Mouse (Mus musculus) liver, postnatal 0 days (tissue): Measurements from ENCODE around the gene Snai1.

Experiments used
- CTCF ChIP-seq: sonication (generic); IDR thresholded peaks from 2 replicates; pipeline ENCODE4 v1.5.1; 2016; ENCODE audit warnings: antibody characterized with exemption, low read depth
- EP300 ChIP-seq: IDR thresholded peaks from 2 replicates; pipeline ENCODE4 v1.6.1; 2016; ENCODE audit warnings: antibody characterized with exemption, low read depth, mild to moderate bottlenecking

- TF ChIP-seq CTCF (no peak), EP300 (no peak)
Observed at GRCm38 (mm10) chr2:167542361-167542760, 4.4 kb downstream of the Snai1 start.
